Mouse (Mus musculus): ENCODE results near the gene Eml5. TPM values are rescaled to one million over a fixed set of nuclear protein-coding genes. Genes with fewer than 3 reads are reported as not detected.

The Eml5 gene
- polyA plus RNA-seq, 1 experiment from 2014 or later = 5.2 TPM

DNA sequence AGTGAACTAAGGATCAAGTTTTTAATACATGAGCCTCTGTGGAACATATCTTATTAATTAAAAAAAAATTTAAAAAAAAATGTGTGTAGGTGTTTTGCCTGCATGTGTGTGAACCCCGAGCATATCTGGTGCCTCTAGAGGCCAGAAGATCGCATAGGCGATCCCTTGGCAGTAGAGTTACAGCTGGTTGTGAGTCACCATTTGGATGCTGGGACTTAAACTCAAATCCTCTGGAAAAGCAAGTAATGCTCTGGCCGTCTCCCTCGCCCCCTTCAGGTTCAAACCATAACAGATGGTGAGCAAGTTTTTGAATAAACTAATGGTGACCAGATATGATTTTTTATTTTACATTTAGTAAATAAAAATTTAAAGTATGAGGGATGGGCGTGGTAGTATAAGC lies 143.6 kb downstream of the Eml5 start:
- Histone ChIP-seq H3K9me3 (replicated peaks) (no peaks in the 10 kb centered on the region), H3K9ac (no peak overlapping the region), H3K4me2 (no peak overlapping the region), H3K4me3 (replicated peaks) (no peak overlapping the region), H3K4me1 (no peaks in the 10 kb centered on the region), H3K27me3 (no peaks in the 10 kb centered on the region), H3K36me3 (peaks cover 92% of the 10 kb centered on the region), H3K27ac (no peak overlapping the region)
- no peak for ATAC-seq (replicated peaks; ENCODE audit: low FRiP score)
- WGBS = 88% methylated on average over 6 of the region's 6 CpGs

GRCm38 (mm10) chr12:98747380-98747753 lies 153.9 kb downstream of the Eml5 start:
- Histone ChIP-seq H3K27me3 (no peaks in the 10 kb centered on the region), H3K36me3 (no peaks in the 10 kb centered on the region), H3K9me3 (replicated peaks) (no peaks in the 10 kb centered on the region), H3K9ac (peak overlapping the region; percentile 88), H3K27ac (peak overlapping the region; percentile 94), H3K4me1 (peaks cover 24% of the 10 kb centered on the region), H3K4me2 (peak overlapping the region; percentile 67), H3K4me3 (replicated peaks) (peak overlapping the region; percentile 98)
- under 1% methylated on average over 14 of the region's 14 CpGs for WGBS
- no peak for ATAC-seq (replicated peaks; ENCODE audit: low FRiP score)

GRCm38 (mm10) chr12:98746746-98747379 lies 154.4 kb downstream of the Eml5 start, which contains the start of gene Zc3h14:
Gene Zc3h14 (plus strand): TSS chr12:98746964.
- WGBS = under 1% methylated on average over 85 of the region's 87 CpGs
- H3K9me3 ChIP-seq (replicated peaks) = no peaks in the 10 kb centered on the region
- peak; percentile 95 for ATAC-seq (replicated peaks; ENCODE audit: low FRiP score)
- H3K36me3 ChIP-seq = no peaks in the 10 kb centered on the region
- peak within 1 kb of the TSS; percentile 88 for H3K9ac ChIP-seq
- peaks cover 24% of the 10 kb centered on the region for H3K4me1 ChIP-seq
- no peaks in the 10 kb centered on the region for H3K27me3 ChIP-seq
- peak within 1 kb of the TSS; percentile 98 for H3K4me3 ChIP-seq (replicated peaks)
- H3K27ac ChIP-seq = peak within 1 kb of the TSS; percentile 94
- peak within 1 kb of the TSS; percentile 67 for H3K4me2 ChIP-seq

DNA sequence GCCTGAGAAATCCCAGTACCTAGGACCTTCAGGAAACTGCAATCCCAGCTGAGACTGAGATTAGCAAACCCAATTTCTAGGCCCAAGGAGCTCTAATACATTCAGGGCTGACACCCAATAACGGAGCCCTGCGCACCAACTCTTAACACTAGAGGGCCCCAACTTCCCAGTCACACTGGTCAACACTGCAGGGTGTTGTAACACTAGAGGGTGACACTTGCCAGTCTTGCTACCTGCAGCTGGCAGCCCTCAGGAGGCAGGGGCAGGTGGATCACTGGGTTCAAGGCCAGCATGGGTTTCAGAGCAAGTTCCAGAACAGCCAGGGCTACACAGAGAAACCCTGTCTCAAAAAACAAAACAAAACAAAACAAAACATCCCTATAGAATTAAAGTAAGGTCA lies 155.2 kb downstream of the Eml5 start:
- no peak overlapping the region for H3K9ac ChIP-seq
- H3K4me1 ChIP-seq = peaks cover 24% of the 10 kb centered on the region
- H3K27me3 ChIP-seq = no peaks in the 10 kb centered on the region
- H3K4me3 ChIP-seq (replicated peaks) = no peak overlapping the region
- H3K9me3 ChIP-seq (replicated peaks) = no peaks in the 10 kb centered on the region
- 29% methylated on average over 2 of the region's 2 CpGs for WGBS
- no peak overlapping the region for H3K4me2 ChIP-seq
- H3K27ac ChIP-seq = no peak overlapping the region
- no peaks in the 10 kb centered on the region for H3K36me3 ChIP-seq
- ATAC-seq (replicated peaks; ENCODE audit: low FRiP score) = peak; percentile 72

DNA sequence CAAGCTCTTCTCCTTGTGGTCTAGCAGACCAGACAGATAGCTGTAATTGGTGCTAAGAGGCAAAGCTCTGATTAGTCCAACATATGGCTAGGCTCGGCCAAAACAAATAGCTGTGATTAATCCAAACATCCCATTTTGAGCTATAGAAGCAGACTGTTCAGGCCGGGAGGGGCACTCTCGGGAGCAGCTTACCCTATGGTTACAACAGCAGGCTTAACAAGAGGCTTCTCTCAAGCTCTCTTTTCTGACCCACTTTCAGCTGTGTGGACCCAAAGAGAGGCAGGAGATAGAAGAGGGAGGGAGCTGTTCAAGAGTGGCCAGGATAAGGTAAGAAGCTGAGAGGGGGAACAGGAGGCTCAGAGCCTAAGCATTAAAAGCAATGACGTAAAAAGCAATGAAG lies 155.7 kb downstream of the Eml5 start:
- 60% methylated on average over 4 of the region's 4 CpGs for WGBS
- Histone ChIP-seq H3K9ac (no peak overlapping the region), H3K27me3 (no peaks in the 10 kb centered on the region), H3K27ac (no peak overlapping the region), H3K4me2 (no peak overlapping the region), H3K4me3 (replicated peaks) (no peak overlapping the region), H3K9me3 (replicated peaks) (no peaks in the 10 kb centered on the region), H3K36me3 (no peaks in the 10 kb centered on the region), H3K4me1 (peaks cover 22% of the 10 kb centered on the region)
- ATAC-seq (replicated peaks; ENCODE audit: low FRiP score) = no peak

DNA sequence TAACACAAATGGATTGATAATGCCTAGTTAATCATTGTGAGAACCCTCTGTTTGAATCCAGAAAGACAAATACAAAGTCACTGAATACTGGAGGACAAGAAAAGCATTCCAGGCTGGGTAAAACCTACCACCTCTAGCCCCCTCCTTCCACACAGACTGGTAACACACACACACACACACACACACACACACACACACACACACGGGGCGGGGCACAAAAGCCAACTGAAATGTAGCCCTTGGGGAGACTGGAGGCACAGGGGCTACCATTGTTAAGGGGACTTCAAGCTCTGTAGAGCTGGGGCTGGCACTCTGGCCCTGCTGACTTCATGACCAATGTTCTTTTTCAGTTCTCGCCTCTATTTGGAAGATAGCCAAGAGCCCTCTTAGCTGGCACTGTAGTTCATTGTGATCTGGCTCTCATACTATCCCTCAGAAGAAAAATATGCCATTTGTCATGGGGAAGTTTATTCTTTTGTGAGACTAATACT lies 160.2 kb downstream of the Eml5 start:
- Histone ChIP-seq H3K4me2 (no peak overlapping the region), H3K9me3 (replicated peaks) (no peaks in the 10 kb centered on the region), H3K4me3 (replicated peaks) (no peak overlapping the region), H3K9ac (no peak overlapping the region), H3K27me3 (peaks cover 20% of the 10 kb centered on the region), H3K36me3 (no peaks in the 10 kb centered on the region), H3K27ac (no peak overlapping the region), H3K4me1 (peaks cover 12% of the 10 kb centered on the region; the same call in 1 of the 2 replicates)
- WGBS = 78% methylated on average over 3 of the region's 3 CpGs
- ATAC-seq (replicated peaks; ENCODE audit: low FRiP score) = no peak

GRCm38 (mm10) chr12:98737801-98738350 lies 163.4 kb downstream of the Eml5 start:
- no peaks in the 10 kb centered on the region for H3K9me3 ChIP-seq (replicated peaks)
- peak; percentile 47 for ATAC-seq (replicated peaks; ENCODE audit: low FRiP score)
- H3K27me3 ChIP-seq = peaks cover 20% of the 10 kb centered on the region
- H3K4me1 ChIP-seq = peaks cover 30% of the 10 kb centered on the region
- H3K27ac ChIP-seq = peak overlapping the region; percentile 91
- no peaks in the 10 kb centered on the region for H3K36me3 ChIP-seq
- peak overlapping the region; percentile 78 for H3K4me2 ChIP-seq
- WGBS = 11% methylated on average over 7 of the region's 7 CpGs
- H3K9ac ChIP-seq = peak overlapping the region; percentile 92; the same call in 1 of the 2 replicates
- peak overlapping the region; percentile 85 for H3K4me3 ChIP-seq (replicated peaks)

DNA sequence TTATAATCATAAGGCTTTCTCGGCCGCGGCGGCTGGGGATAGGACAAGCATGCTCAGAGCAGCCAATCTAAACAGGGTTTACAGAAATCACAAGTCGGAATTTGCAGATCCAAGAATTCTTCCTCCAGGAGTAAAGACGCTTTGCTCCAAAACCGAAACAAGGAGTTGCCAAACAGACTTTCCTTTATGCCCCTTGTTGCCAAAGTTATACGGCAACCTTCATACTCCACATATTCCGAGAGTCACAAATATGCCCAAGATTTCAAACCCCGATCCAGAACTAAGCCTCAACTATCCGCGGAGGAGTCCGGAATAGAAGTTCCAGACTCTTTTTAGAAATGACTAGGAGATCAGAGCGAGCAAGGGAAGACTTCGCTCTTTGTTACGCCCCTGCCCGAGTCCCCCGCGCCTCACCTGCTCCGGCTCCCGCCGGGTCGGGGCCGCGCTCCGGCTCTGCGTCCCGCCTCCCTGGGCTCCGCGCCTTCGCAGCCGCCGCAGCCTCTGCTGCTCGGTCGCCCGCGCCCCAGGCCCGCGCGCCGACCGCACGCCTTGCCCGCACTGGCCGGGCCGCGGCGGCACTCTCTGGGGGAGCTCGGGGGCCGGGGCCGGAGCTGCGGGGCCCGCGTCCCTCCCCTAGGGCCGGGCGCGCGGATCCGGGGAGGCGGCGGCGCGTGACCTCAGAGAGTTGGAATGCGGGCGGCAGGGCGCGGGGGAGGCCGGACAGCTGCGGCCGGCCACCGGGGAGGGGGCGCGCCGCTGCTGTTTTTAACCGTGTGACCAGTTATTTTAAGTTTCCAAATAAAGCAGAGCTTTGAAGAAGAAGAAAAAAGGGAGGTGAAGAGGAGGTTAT lies 164.1 kb downstream of the Eml5 start, which contains the start of gene Ptpn21:
TSS of gene Ptpn21 (minus strand) at position 455 of the 850 bp plus-strand sequence.
- H3K9ac ChIP-seq = peak within 1 kb of the TSS; percentile 92
- H3K27me3 ChIP-seq = peaks cover 20% of the 10 kb centered on the region
- H3K4me1 ChIP-seq = peaks cover 30% of the 10 kb centered on the region
- H3K4me3 ChIP-seq (replicated peaks) = peak within 1 kb of the TSS; percentile 85
- WGBS = under 1% methylated on average over 75 of the region's 75 CpGs
- peak; percentile 60 for ATAC-seq (replicated peaks; ENCODE audit: low FRiP score)
- H3K4me2 ChIP-seq = peak within 1 kb of the TSS; percentile 78
- H3K9me3 ChIP-seq (replicated peaks) = no peaks in the 10 kb centered on the region
- H3K27ac ChIP-seq = peak within 1 kb of the TSS; percentile 91
- H3K36me3 ChIP-seq = no peaks in the 10 kb centered on the region

Other genes starting within 250 kb of the Eml5 start
- gene Ptpn21, start 164.1 kb downstream of the Eml5 start, polyA plus RNA-seq (2015; fragmentation: Nextera tagmentation; extraction: Ambion mirVana) = 6.6 and 7.1 TPM in 2 replicates
- 127 and 128 TPM in 2 replicates for gene Zc3h14, start 154.5 kb downstream of the Eml5 start, polyA plus RNA-seq (2015; fragmentation: Nextera tagmentation; extraction: Ambion mirVana)
- 32.6 TPM in 2 replicates for gene Ttc8, start 19.1 kb upstream of the Eml5 start, polyA plus RNA-seq (2015; fragmentation: Nextera tagmentation; extraction: Ambion mirVana)